Mouse (Mus musculus) heart, embryonic 14.5 days (tissue): ENCODE measurements around the gene Rps3. TPM values are rescaled to one million over a fixed set of nuclear protein-coding genes. Genes with fewer than 3 reads are reported as not detected.
A peak's percentile ranks its signal among the peaks of the same experiment; 100 is the strongest.

Source experiments
- ATAC-seq: fragments of 200-750 bp; cut with Nextera tagmentation; 2 replicates; pipeline ENCODE4 v1.8.0; 2017; ENCODE audit warnings: low read depth, moderate TSS enrichment; ENCODE audit not compliant: insufficient number of reproducible peaks, insufficient read depth, low FRiP score
- H3K27ac ChIP-seq, 2 experiments: fragments of 200-500 bp in 1 of 2; fragments of 300-500 bp in 1 of 2; sonication (generic) in 1 of 2; replicated peaks in 1 of 2; 2 replicates each; pipeline ENCODE4 v1.5.1; 2012 to 2014; ENCODE audit warnings: low read depth in 2 of 2, low read length in 2 of 2, control low read depth in 1 of 2, mild to moderate bottlenecking in 1 of 2, mixed read lengths in 1 of 2; ENCODE audit not compliant: control insufficient read depth in 1 of 2, insufficient read depth in 1 of 2
- H3K27me3 ChIP-seq: fragments of 300-500 bp; sonication (generic); 2 replicates; pipeline ENCODE4 v1.6.1; 2014; ENCODE audit warnings: mild to moderate bottlenecking, low read length, control low read depth; ENCODE audit not compliant: control insufficient read depth, insufficient read depth
- H3K36me3 ChIP-seq: fragments of 300-500 bp; sonication (generic); 2 replicates; pipeline ENCODE4 v1.6.1; 2014; ENCODE audit warnings: mild to moderate bottlenecking, control low read depth, low read length, mixed read lengths; ENCODE audit not compliant: control insufficient read depth, insufficient read depth
- H3K4me1 ChIP-seq, 2 experiments: fragments of 200-500 bp in 1 of 2; fragments of 300-500 bp in 1 of 2; sonication (generic) in 1 of 2; 2 replicates each; pipeline ENCODE4 v1.6.1; 2012 to 2014; ENCODE audit warnings: low read length in 2 of 2, control low read depth in 1 of 2, mixed read lengths in 1 of 2; ENCODE audit not compliant: control insufficient read depth in 2 of 2, insufficient read depth in 2 of 2
- H3K4me2 ChIP-seq: fragments of 300-500 bp; sonication (generic); 2 replicates; pipeline ENCODE4 v1.6.1; 2014; ENCODE audit warnings: mild to moderate bottlenecking, low read length
- H3K4me3 ChIP-seq, 2 experiments: fragments of 200-500 bp in 1 of 2; fragments of 300-500 bp in 1 of 2; sonication (generic) in 1 of 2; 2 replicates each; pipeline ENCODE4 v1.5.1; 2012 to 2014; ENCODE audit warnings: low read length in 2 of 2, mild to moderate bottlenecking in 2 of 2, control low read depth in 1 of 2, low read depth in 1 of 2, moderate library complexity in 1 of 2; ENCODE audit not compliant: control insufficient read depth in 1 of 2, insufficient read depth in 1 of 2
- H3K9ac ChIP-seq: fragments of 300-500 bp; sonication (generic); 2 replicates; pipeline ENCODE4 v1.6.1; 2014; ENCODE audit warnings: mild to moderate bottlenecking, low read length
- H3K9me3 ChIP-seq: fragments of 300-500 bp; sonication (generic); 2 replicates; pipeline ENCODE4 v1.6.1; 2016; ENCODE audit warnings: low read length, control low read depth; ENCODE audit not compliant: control insufficient read depth
- WGBS: fragments of 180-500 bp; shearing (Covaris S2); extraction: QIAGEN DNeasy Blood & Tissue Kit; methylation state at CpG from one replicate; pipeline ENCODE4 v1.1.7; 2014; 5-methylcytosine and 5-hydroxymethylcytosine counted together
- polyA plus RNA-seq: library from polyadenylated mRNA; unstranded; fragments of >200 nt; fragmentation: Nextera tagmentation; extraction: Ambion mirVana; gene quantifications from 2 replicates; pipeline ENCODE4 v1.2.1, GENCODE M21; 2014

Gene Rps3
- polyA plus RNA-seq, 1 experiment from 2014 or later = 538 TPM

- no peak for ATAC-seq
- Histone ChIP-seq H3K27ac (no peak overlapping the region), H3K4me1 (peaks cover 8 to 9% of the 10 kb centered on the region in 2 experiments), H3K27me3 (no peaks in the 10 kb centered on the region), H3K9ac (no peak overlapping the region), H3K36me3 (peaks cover 30% of the 10 kb centered on the region), H3K4me2 (no peak overlapping the region), H3K9me3 (no peaks in the 10 kb centered on the region), H3K4me3 (no peak overlapping the region)
- WGBS = 57% methylated on average over 7 of the region's 7 CpGs
Observed at GRCm38 (mm10) chr7:99452859-99453258, 30.7 kb downstream of the Rps3 start.

GRCm38 (mm10) chr7:99450703-99451102, 32.8 kb downstream of the Rps3 start:
- Histone ChIP-seq H3K9me3 (no peaks in the 10 kb centered on the region), H3K9ac (no peak overlapping the region), H3K4me3 (no peak overlapping the region), H3K4me1 (peaks cover 8 to 9% of the 10 kb centered on the region in 2 experiments), H3K27me3 (no peaks in the 10 kb centered on the region), H3K36me3 (peaks cover 27% of the 10 kb centered on the region), H3K27ac (no peak overlapping the region), H3K4me2 (no peak overlapping the region)
- peak; percentile 33; the same call in 1 of the 2 replicates for ATAC-seq
- 2% methylated on average over 3 of the region's 3 CpGs for WGBS

GRCm38 (mm10) chr7:99449751-99450150, 33.8 kb downstream of the Rps3 start:
- H3K4me2 ChIP-seq = no peak overlapping the region
- ATAC-seq = no peak
- WGBS = 58% methylated on average over 3 of the region's 3 CpGs
- H3K9me3 ChIP-seq = no peaks in the 10 kb centered on the region
- H3K36me3 ChIP-seq = peaks cover 26% of the 10 kb centered on the region
- H3K4me1 ChIP-seq = peaks cover 8 to 9% of the 10 kb centered on the region in 2 experiments
- H3K27ac ChIP-seq = no peak overlapping the region
- no peaks in the 10 kb centered on the region for H3K27me3 ChIP-seq
- no peak overlapping the region for H3K9ac ChIP-seq
- H3K4me3 ChIP-seq = no peak overlapping the region

GRCm38 (mm10) chr7:99449063-99449462, 34.5 kb downstream of the Rps3 start:
- H3K4me1 ChIP-seq = peaks cover 8 to 9% of the 10 kb centered on the region in 2 experiments
- H3K4me3 ChIP-seq = no peak overlapping the region
- H3K9me3 ChIP-seq = no peaks in the 10 kb centered on the region
- no peak overlapping the region for H3K9ac ChIP-seq
- no peak overlapping the region for H3K4me2 ChIP-seq
- no peaks in the 10 kb centered on the region for H3K27me3 ChIP-seq
- H3K36me3 ChIP-seq = peaks cover 26% of the 10 kb centered on the region
- ATAC-seq = no peak
- no peak overlapping the region for H3K27ac ChIP-seq
- 71% methylated on average over 8 of the region's 8 CpGs for WGBS

- WGBS = 71% methylated on average over 5 of the region's 5 CpGs
- no peak for ATAC-seq
Observed at GRCm38 (mm10) chr7:99448619-99449018, 34.9 kb downstream of the Rps3 start.

GRCm38 (mm10) chr7:99447323-99447722, 36.2 kb downstream of the Rps3 start:
- Histone ChIP-seq H3K9me3 (no peaks in the 10 kb centered on the region), H3K36me3 (peaks cover 26% of the 10 kb centered on the region), H3K4me3 (no peak overlapping the region), H3K9ac (no peak overlapping the region), H3K4me2 (no peak overlapping the region), H3K27ac (no peak overlapping the region), H3K27me3 (no peaks in the 10 kb centered on the region), H3K4me1 (peaks cover 13 to 20% of the 10 kb centered on the region in 2 experiments)
- 79% methylated on average over 5 of the region's 5 CpGs for WGBS
- no peak for ATAC-seq

More at GRCm38 (mm10) chr7:99448619-99449018, 34.9 kb downstream of the Rps3 start:
- Histone ChIP-seq H3K27ac (no peak overlapping the region), H3K9ac (no peak overlapping the region), H3K27me3 (no peaks in the 10 kb centered on the region), H3K9me3 (no peaks in the 10 kb centered on the region), H3K4me3 (no peak overlapping the region), H3K36me3 (peaks cover 26% of the 10 kb centered on the region), H3K4me1 (peaks cover 9 to 12% of the 10 kb centered on the region in 2 experiments), H3K4me2 (no peak overlapping the region)

GRCm38 (mm10) chr7:99445833-99446232, 37.7 kb downstream of the Rps3 start:
- H3K4me3 ChIP-seq = no peak overlapping the region
- no peaks in the 10 kb centered on the region for H3K9me3 ChIP-seq
- peaks cover 20% of the 10 kb centered on the region; the same call in 1 of the 2 replicates for H3K36me3 ChIP-seq
- no peak overlapping the region for H3K4me2 ChIP-seq
- H3K9ac ChIP-seq = no peak overlapping the region
- H3K27ac ChIP-seq = no peak overlapping the region
- 69% methylated on average over 2 of the region's 2 CpGs for WGBS
- no peak for ATAC-seq
- no peaks in the 10 kb centered on the region for H3K27me3 ChIP-seq
- peaks cover 26 to 30% of the 10 kb centered on the region in 2 experiments for H3K4me1 ChIP-seq

- H3K27me3 ChIP-seq = no peaks in the 10 kb centered on the region
- 76% methylated on average over 6 of the region's 6 CpGs for WGBS
Observed at GRCm38 (mm10) chr7:99444012-99444411, 39.5 kb downstream of the Rps3 start.

More at GRCm38 (mm10) chr7:99444012-99444411, 39.5 kb downstream of the Rps3 start:
- peaks cover 20% of the 10 kb centered on the region; the same call in 1 of the 2 replicates for H3K36me3 ChIP-seq
- no peaks in the 10 kb centered on the region for H3K9me3 ChIP-seq
- H3K4me1 ChIP-seq = peaks cover 30 to 35% of the 10 kb centered on the region in 2 experiments
- no peak overlapping the region for H3K9ac ChIP-seq
- no peak for ATAC-seq
- H3K27ac ChIP-seq = no peak overlapping the region
- no peak overlapping the region for H3K4me2 ChIP-seq
- no peak overlapping the region for H3K4me3 ChIP-seq
